Mouse (Mus musculus) forebrain, embryonic 14.5 days (tissue): Measurements from ENCODE around the gene Vta1. TPM values are rescaled to one million over a fixed set of nuclear protein-coding genes. Genes with fewer than 3 reads are reported as not detected.

Experiments
- ATAC-seq: fragments of 200-750 bp; cut with Nextera tagmentation; 2 replicates; pipeline ENCODE4 v1.8.0; 2017; ENCODE audit warnings: mild to moderate bottlenecking, moderate library complexity
- DNase-seq: peaks from one replicate; pipeline ENCODE4 v3.0.0-alpha.2; 2015; ENCODE audit warnings: low spot score
- H3K27ac ChIP-seq: fragments of 300-500 bp; sonication (generic); 2 replicates; pipeline ENCODE4 v1.5.1; 2014; ENCODE audit warnings: low read depth, mild to moderate bottlenecking, control low read depth, low read length, moderate library complexity
- H3K27me3 ChIP-seq: fragments of 300-500 bp; sonication (generic); replicated peaks from 2 replicates; pipeline ENCODE4 v1.6.1; 2014; ENCODE audit warnings: low read length, control low read depth, mixed read lengths; ENCODE audit not compliant: control insufficient read depth, insufficient read depth
- H3K36me3 ChIP-seq: fragments of 300-500 bp; sonication (generic); 2 replicates; pipeline ENCODE4 v1.6.1; 2014; ENCODE audit warnings: low read length, control low read depth; ENCODE audit not compliant: control insufficient read depth, insufficient read depth
- H3K4me1 ChIP-seq: fragments of 300-500 bp; sonication (generic); 2 replicates; pipeline ENCODE4 v1.6.1; 2014; ENCODE audit warnings: antibody characterized with exemption, low read length, control low read depth; ENCODE audit not compliant: control insufficient read depth, insufficient read depth
- H3K4me2 ChIP-seq: fragments of 300-500 bp; sonication (generic); 2 replicates; pipeline ENCODE4 v1.6.1; 2014; ENCODE audit warnings: mild to moderate bottlenecking, control low read depth, low read length
- H3K4me3 ChIP-seq: fragments of 300-500 bp; sonication (generic); 2 replicates; pipeline ENCODE4 v1.5.1; 2014; ENCODE audit warnings: low read depth, low read length, control low read depth
- H3K9ac ChIP-seq: fragments of 300-500 bp; sonication (generic); 2 replicates; pipeline ENCODE4 v1.6.1; 2014; ENCODE audit warnings: mild to moderate bottlenecking, low read length, control low read depth, moderate library complexity
- H3K9me3 ChIP-seq: fragments of 300-500 bp; sonication (generic); replicated peaks from 2 replicates; pipeline ENCODE4 v1.6.1; 2016; ENCODE audit warnings: low read length, control low read depth, mixed read lengths; ENCODE audit not compliant: control insufficient read depth
- WGBS: fragments of 180-500 bp; shearing (Covaris S2); extraction: QIAGEN DNeasy Blood & Tissue Kit; methylation state at CpG from one replicate; pipeline ENCODE4 v1.1.7; 2014; 5-methylcytosine and 5-hydroxymethylcytosine counted together
- polyA plus RNA-seq: library from polyadenylated mRNA; unstranded; fragments of >200 nt; fragmentation: Nextera tagmentation; extraction: Ambion mirVana; gene quantifications from 2 replicates; pipeline ENCODE4 v1.2.1, GENCODE M21; 2014

The Vta1 gene
- polyA plus RNA-seq, 1 experiment from 2014 or later: 214 TPM

GRCm38 (mm10) chr10:14607597-14607996 lies 97.8 kb downstream of the Vta1 start:
- DNase-seq: no peak
- H3K9ac ChIP-seq: no peak overlapping the region
- no peak overlapping the region for H3K27ac ChIP-seq
- no peak overlapping the region for H3K4me2 ChIP-seq
- H3K9me3 ChIP-seq: no peaks in the 10 kb centered on the region
- no peaks in the 10 kb centered on the region for H3K27me3 ChIP-seq
- WGBS: 93% methylated on average over 5 of the region's 5 CpGs
- H3K4me3 ChIP-seq: no peak overlapping the region
- no peaks in the 10 kb centered on the region for H3K4me1 ChIP-seq
- ATAC-seq: no peak
- no peaks in the 10 kb centered on the region for H3K36me3 ChIP-seq

Other genes starting within 250 kb of the Vta1 start
- gene Adgrg6, start 159.9 kb downstream of the Vta1 start, polyA plus RNA-seq: 0.48 and 1.1 TPM in 2 replicates
- gene Nmbr, start within 50 bp of the Vta1 start, polyA plus RNA-seq: 1.3 and 2.0 TPM in 2 replicates
- gene Gje1, start 12.7 kb upstream of the Vta1 start, polyA plus RNA-seq: not detected in 2 replicates